In genomic region chr12:80945334-80945995, GRCm38 (mm10) we compare ENCODE assay signal across 8 mouse cellular contexts. TPM values are rescaled to one million over a fixed set of nuclear protein-coding genes. Genes with fewer than 3 reads are reported as not detected.
DNase-seq lines count a peak whose midpoint lies in the region; ATAC-seq lines count a peak whose summit lies in the region.

Srsf5 (plus strand) TSS chr12:80945504.

- no peaks in the 10 kb centered on the region for H3K9me3 ChIP-seq in hindbrain, embryonic 11.5 days (ENCODE audit: control insufficient read depth, low read length)

- H3K27ac ChIP-seq in hindbrain, embryonic 11.5 days (ENCODE audit: low read depth, low read length), result peak within 1 kb of the TSS; percentile 70

- peak within 1 kb of the TSS; percentile 92 for H3K9ac ChIP-seq in hindbrain, embryonic 11.5 days (ENCODE audit: low read depth, low read length)

- under 1% methylated on average over 49 of the region's 57 CpGs for WGBS in hindbrain, embryonic 11.5 days

- peak within 1 kb of the TSS; percentile 61 for H3K4me2 ChIP-seq in hindbrain, embryonic 11.5 days (replicated peaks; ENCODE audit: low read depth, low read length)

- H3K27me3 ChIP-seq in hindbrain, embryonic 11.5 days (ENCODE audit: control insufficient read depth, insufficient read depth, low read length), result no peaks in the 10 kb centered on the region

- H3K4me3 ChIP-seq in hindbrain, embryonic 11.5 days (ENCODE audit: low read depth, low read length), result peak within 1 kb of the TSS; percentile 93

- no peaks in the 10 kb centered on the region for H3K4me1 ChIP-seq in hindbrain, embryonic 11.5 days (replicated peaks; ENCODE audit: control insufficient read depth, insufficient read depth, low read length)

- H3K36me3 ChIP-seq in hindbrain, embryonic 11.5 days (ENCODE audit: control insufficient read depth, insufficient read depth, low read length), result peaks cover 11% of the 10 kb centered on the region

- DNase-seq in Muller cell, postnatal 12 days (ENCODE audit: inconsistent ontology term), result peak; percentile 99
- peak; percentile 98 for DNase-seq in cerebellum, adult 9-11 months
- DNase-seq in frontal cortex, adult 2 months (ENCODE audit: extremely low spot score in 1 of 2, low spot score in 1 of 2), result peak; percentile 95 to 99
- peak; percentile 100 for DNase-seq in hindbrain, embryonic 11.5 days (ENCODE audit: low spot score)
- peak; percentile 98 to 99 for DNase-seq in layer of hippocampus, postnatal 10 days (ENCODE audit: low spot score in 2 of 2)
- peak; percentile 99 for DNase-seq in lung, postnatal 10 days
- peak; percentile 98 for DNase-seq in ovary, postnatal 36 days (ENCODE audit: low spot score)
- DNase-seq in thymus, postnatal 25 days, result peak; percentile 99

- peak; percentile 92 for ATAC-seq in hindbrain, embryonic 11.5 days (ENCODE audit: low FRiP score)

RNA-seq across cellular contexts. Expression of gene Srsf5, which starts in this region (rescaled TPM):
- 781 and 888 TPM in 2 replicates for polyA plus RNA-seq in frontal cortex, adult 2 months (2012; rRNA removed)
- polyA plus RNA-seq in hindbrain, embryonic 11.5 days (2014; fragmentation: Nextera tagmentation; extraction: Ambion mirVana), result 291 and 446 TPM in 2 replicates
- total RNA-seq in layer of hippocampus, postnatal 10 days (2021), result 100 to 1,000 TPM; 399 to 525 TPM

Comparison
In these comparisons a context has a peak if more than half of its experiments do, and no peak if none do; other contexts are left out.
1. Peak in every context shown above with its lines: DNase-seq, ATAC-seq, H3K4me3 ChIP-seq and H3K27ac ChIP-seq.